Mouse (Mus musculus) layer of hippocampus, adult 9-10 months (tissue): ENCODE results near the gene Igdcc3.
"Not testable (repeated sequence)": the region's sequence is repeated elsewhere in the genome, so short reads cannot be mapped to it uniquely, and the experiment has no call there.

Source experiments
- DNase-seq: peaks from one replicate; pipeline ENCODE4 v3.0.0; 2022; ENCODE audit warnings: low spot score

Gene Igdcc3

GRCm38 (mm10) chr9:65205049-65205815 lies 64.2 kb downstream of the Igdcc3 start:
- DNase-seq = no peak

GRCm38 (mm10) chr9:65207041-65207815 lies 66.2 kb downstream of the Igdcc3 start:
- not testable (repeated sequence) for DNase-seq

- DNase-seq = no peak
Measured at GRCm38 (mm10) chr9:65208293-65209179, 67.5 kb downstream of the Igdcc3 start.

- no peak for DNase-seq
Measured at GRCm38 (mm10) chr9:65211598-65211997, 70.6 kb downstream of the Igdcc3 start.

- DNase-seq = no peak
Measured at GRCm38 (mm10) chr9:65214425-65214777, 73.4 kb downstream of the Igdcc3 start.

- no peak for DNase-seq
Measured at GRCm38 (mm10) chr9:65214778-65215493, 73.9 kb downstream of the Igdcc3 start.

- no peak for DNase-seq
Measured at GRCm38 (mm10) chr9:65215494-65216126, 74.6 kb downstream of the Igdcc3 start.

- DNase-seq = no peak
Measured at GRCm38 (mm10) chr9:65216972-65217371, 76.0 kb downstream of the Igdcc3 start.

- DNase-seq = no peak
Measured at GRCm38 (mm10) chr9:65217661-65218060, 76.7 kb downstream of the Igdcc3 start.

- DNase-seq = no peak
Measured at GRCm38 (mm10) chr9:65218916-65219315, 77.9 kb downstream of the Igdcc3 start.

- not testable (repeated sequence) for DNase-seq
Measured at GRCm38 (mm10) chr9:65220398-65220797, 79.4 kb downstream of the Igdcc3 start.

GRCm38 (mm10) chr9:65223927-65224326 lies 82.9 kb downstream of the Igdcc3 start:
- DNase-seq = no peak

- DNase-seq = no peak
Measured at GRCm38 (mm10) chr9:65225795-65226194, 84.8 kb downstream of the Igdcc3 start.

- no peak for DNase-seq
Measured at GRCm38 (mm10) chr9:65230250-65230649, 89.3 kb downstream of the Igdcc3 start.

- no peak for DNase-seq
Measured at GRCm38 (mm10) chr9:65231284-65231683, 90.3 kb downstream of the Igdcc3 start.

- DNase-seq = no peak
Measured at GRCm38 (mm10) chr9:65233243-65233985, 92.4 kb downstream of the Igdcc3 start.

- DNase-seq = no peak
Measured at GRCm38 (mm10) chr9:65234734-65235133, 93.7 kb downstream of the Igdcc3 start.
